Comparison of ENCODE assay signal across 9 mouse cellular contexts in the genomic region with DNA sequence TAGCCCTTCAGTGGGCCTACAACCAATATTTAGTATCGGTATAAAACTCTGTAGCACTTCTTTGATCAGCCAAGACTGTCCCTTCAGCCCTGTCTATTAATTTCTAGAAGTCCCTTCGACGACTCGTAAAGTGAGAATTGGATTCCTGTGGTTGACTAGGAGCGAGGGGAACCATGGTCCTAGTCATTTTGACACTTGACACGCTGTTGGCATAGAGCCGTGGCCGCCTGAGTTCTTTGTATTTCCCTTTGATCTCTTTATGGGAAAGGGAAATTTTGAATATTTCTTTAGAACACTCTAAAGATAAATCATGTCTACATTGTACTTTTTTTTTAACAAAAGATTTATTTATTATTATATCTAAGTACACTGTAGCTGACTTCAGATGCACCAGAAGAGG. TPM values are rescaled to one million over a fixed set of nuclear protein-coding genes. Genes with fewer than 3 reads are reported as not detected.
DNase-seq lines count a peak whose midpoint lies in the region; ATAC-seq and TF ChIP-seq lines count a peak whose summit lies in the region.
"Had no signal": no experiment of that assay in that cellular context is flagged by ENCODE, and none has a peak within 500 bp of the region (broad histone marks: within the 10 kb centered on the region; RNA-seq: fewer than 3 reads in every experiment).

No protein-coding gene starts in this region.

- peaks cover 5% of the 10 kb centered on the region for H3K4me1 ChIP-seq in heart, adult 2 months (ENCODE audit: control insufficient read depth, insufficient read depth, low read length)
- H3K4me1 ChIP-seq in forebrain, embryonic 10.5 days = peaks cover 20% of the 10 kb centered on the region
- H3K4me1 ChIP-seq in liver, embryonic 12.5 days = peaks cover 23% of the 10 kb centered on the region

- no peaks in the 10 kb centered on the region for H3K9me3 ChIP-seq in forebrain, embryonic 10.5 days
- H3K9me3 ChIP-seq in liver, embryonic 12.5 days (replicated peaks) = no peaks in the 10 kb centered on the region

- H3K27me3 ChIP-seq in heart, adult 2 months (ENCODE audit: control insufficient read depth, insufficient read depth, low read length) = no peaks in the 10 kb centered on the region
- no peaks in the 10 kb centered on the region for H3K27me3 ChIP-seq in forebrain, embryonic 10.5 days (ENCODE audit: poor library complexity, severe bottlenecking)
- H3K27me3 ChIP-seq in liver, embryonic 12.5 days (replicated peaks) = no peaks in the 10 kb centered on the region

- H3K36me3 ChIP-seq in heart, adult 2 months (ENCODE audit: control insufficient read depth, insufficient read depth, low read length) = peaks cover 7% of the 10 kb centered on the region
- H3K36me3 ChIP-seq in forebrain, embryonic 10.5 days (replicated peaks) = peaks cover 58% of the 10 kb centered on the region
- H3K36me3 ChIP-seq in liver, embryonic 12.5 days = peaks cover 52% of the 10 kb centered on the region

- no peak overlapping the region; the same call in 1 of the 2 replicates for H3K4me3 ChIP-seq in heart, adult 2 months
- H3K4me3 ChIP-seq in forebrain, embryonic 10.5 days = peak overlapping the region; percentile 96
- peak overlapping the region; percentile 98 for H3K4me3 ChIP-seq in liver, embryonic 12.5 days

- peak overlapping the region; percentile 83 for H3K4me2 ChIP-seq in liver, embryonic 12.5 days

- peak overlapping the region; percentile 96; the same call in 1 of the 2 replicates for H3K27ac ChIP-seq in heart, adult 2 months
- H3K27ac ChIP-seq in forebrain, embryonic 10.5 days = no peak overlapping the region
- H3K27ac ChIP-seq in liver, embryonic 12.5 days = peak overlapping the region; percentile 87; the same call in 1 of the 2 replicates

- TF ChIP-seq POLR2A in heart, adult 2 months (IDR thresholded peaks at IDR 0.05; ENCODE audit: insufficient read depth, low read depth, low read length) = no peak

- no peak overlapping the region for H3K9ac ChIP-seq in heart, adult 2 months (ENCODE audit: low read depth, low read length)
- H3K9ac ChIP-seq in liver, embryonic 12.5 days = peak overlapping the region; percentile 95

- no peak for TF ChIP-seq CTCF in heart, adult 2 months (IDR thresholded peaks at IDR 0.05)

- intact Hi-C loops in heart, adult 2 months (cut with DNase I) = loop anchor here (2.0 kb wide), 1 partner anchor 25 kb away; a partner anchor contains a TSS
- intact Hi-C loops in heart, postnatal 36 days (cut with DNase I) = loop anchor here (2.0 to 10.0 kb wide), 2 partner anchors 71 to 381 kb away; a partner anchor contains a TSS

- TF ChIP-seq EP300 in heart, adult 2 months (IDR thresholded peaks at IDR 0.05; ENCODE audit: insufficient read depth, low read depth, low read length) = no peak

- 73% methylated on average over 8 of the region's 8 CpGs for WGBS in heart, adult 2 months
- 93% methylated on average over 8 of the region's 8 CpGs for WGBS in forebrain, embryonic 10.5 days
- WGBS in liver, embryonic 12.5 days (ENCODE audit: insufficient replicate concordance) = 79% methylated on average over 8 of the region's 8 CpGs

- no peak for ATAC-seq in liver, embryonic 12.5 days

- DNase-seq in heart, adult 2 months = no peak
- no peak for DNase-seq in heart, postnatal 36 days
- peak; percentile 23 for DNase-seq in A20 (ENCODE audit: low read depth, low spot score)
- DNase-seq in forebrain, embryonic 10.5 days (ENCODE audit: extremely low spot score, low spot score) = no peak
- DNase-seq in layer of hippocampus, adult 11-12 months (ENCODE audit: low spot score) = no peak
- no peak for DNase-seq in frontal cortex, adult 2 months (ENCODE audit: extremely low spot score in 1 of 2, low spot score in 1 of 2)
- no peak for DNase-seq in spleen, postnatal 4 days (ENCODE audit: low spot score in 2 of 2)
- DNase-seq: right cerebral cortex, postnatal 4 days had no signal

- no peaks in the 10 kb centered on the region; the same call in 1 of the 2 replicates for H3K79me2 ChIP-seq in heart, adult 2 months (replicated peaks; ENCODE audit: control insufficient read depth, insufficient read depth, low read length)

RNA-seq across cellular contexts. Expression of a gene that starts 1.3 kb away (rescaled TPM):
- total RNA-seq in heart, adult 2 months (2021) = 10 to 100 TPM; 51.5 to 56.2 TPM
- polyA plus RNA-seq in heart, adult 2 months (2012; rRNA removed) = 16.3 and 37.5 TPM in 2 replicates
- 10 to 100 TPM; 56.2 to 63.0 TPM for total RNA-seq in heart, postnatal 36 days (2021)
- polyA plus RNA-seq in forebrain, embryonic 10.5 days (2016; fragmentation: Nextera tagmentation; extraction: Ambion mirVana) = 80.8 and 81.1 TPM in 2 replicates
- 58.9 and 61.9 TPM in 2 replicates for polyA plus RNA-seq in liver, embryonic 12.5 days (2016; fragmentation: Nextera tagmentation; extraction: Ambion mirVana)
- 64.9 and 66.3 TPM in 2 replicates for polyA plus RNA-seq in frontal cortex, adult 2 months (2012; rRNA removed)

RNA-seq across cellular contexts. Expression of a gene that starts 24.4 kb away (rescaled TPM):
- total RNA-seq in heart, adult 2 months (2021) = 10 to 100 TPM; 13.3 to 17.6 TPM
- 5.5 and 9.9 TPM in 2 replicates for polyA plus RNA-seq in heart, adult 2 months (2012; rRNA removed)
- total RNA-seq in heart, postnatal 36 days (2021) = 10 to 100 TPM; 10.9 to 23.1 TPM
- 63.7 and 70.1 TPM in 2 replicates for polyA plus RNA-seq in forebrain, embryonic 10.5 days (2016; fragmentation: Nextera tagmentation; extraction: Ambion mirVana)
- 49.0 and 49.2 TPM in 2 replicates for polyA plus RNA-seq in liver, embryonic 12.5 days (2016; fragmentation: Nextera tagmentation; extraction: Ambion mirVana)
- polyA plus RNA-seq in frontal cortex, adult 2 months (2012; rRNA removed) = 9.2 and 10.0 TPM in 2 replicates

RNA-seq across cellular contexts. Expression of a gene that starts 24.6 kb away (rescaled TPM):
- total RNA-seq in heart, adult 2 months (2021) = 100 to 1,000 TPM; 140 to 158 TPM
- 78.3 and 124 TPM in 2 replicates for polyA plus RNA-seq in heart, adult 2 months (2012; rRNA removed)
- 100 to 1,000 TPM; 159 to 162 TPM for total RNA-seq in heart, postnatal 36 days (2021)
- 543 and 561 TPM in 2 replicates for polyA plus RNA-seq in forebrain, embryonic 10.5 days (2016; fragmentation: Nextera tagmentation; extraction: Ambion mirVana)
- polyA plus RNA-seq in liver, embryonic 12.5 days (2016; fragmentation: Nextera tagmentation; extraction: Ambion mirVana) = 246 and 250 TPM in 2 replicates
- polyA plus RNA-seq in frontal cortex, adult 2 months (2012; rRNA removed) = 70.0 and 84.1 TPM in 2 replicates

RNA-seq across cellular contexts. Expression of a gene that starts 28.1 kb away (rescaled TPM):
- total RNA-seq in heart, adult 2 months (2021) = not detected
- not detected in 2 replicates for polyA plus RNA-seq in heart, adult 2 months (2012; rRNA removed)
- not detected for total RNA-seq in heart, postnatal 36 days (2021)
- not detected in 2 replicates for polyA plus RNA-seq in forebrain, embryonic 10.5 days (2016; fragmentation: Nextera tagmentation; extraction: Ambion mirVana)
- polyA plus RNA-seq in liver, embryonic 12.5 days (2016; fragmentation: Nextera tagmentation; extraction: Ambion mirVana) = not detected in 2 replicates
- polyA plus RNA-seq in frontal cortex, adult 2 months (2012; rRNA removed) = not detected in 2 replicates

RNA-seq across cellular contexts. Expression of a gene that starts 40.1 kb away (rescaled TPM):
- total RNA-seq in heart, adult 2 months (2021) = not detected
- 0.25 TPM in 1 of 2 replicates, not detected in the other for polyA plus RNA-seq in heart, adult 2 months (2012; rRNA removed)
- total RNA-seq in heart, postnatal 36 days (2021) = not detected
- polyA plus RNA-seq in forebrain, embryonic 10.5 days (2016; fragmentation: Nextera tagmentation; extraction: Ambion mirVana) = 0.25 and 0.26 TPM in 2 replicates
- polyA plus RNA-seq in liver, embryonic 12.5 days (2016; fragmentation: Nextera tagmentation; extraction: Ambion mirVana) = 0.41 and 0.48 TPM in 2 replicates
- 0.26 and 0.40 TPM in 2 replicates for polyA plus RNA-seq in frontal cortex, adult 2 months (2012; rRNA removed)
